Mouse (Mus musculus) heart, postnatal 0 days (tissue): ENCODE data around the gene Ush2a. TPM values are rescaled to one million over a fixed set of nuclear protein-coding genes. Genes with fewer than 3 reads are reported as not detected.

Experiments used
- ATAC-seq: fragments of 200-750 bp; cut with Nextera tagmentation; 2 replicates; pipeline ENCODE4 v1.8.0; 2017; ENCODE audit warnings: low read depth, moderate number of reproducible peaks, moderate library complexity; ENCODE audit not compliant: insufficient read depth
- DNase-seq: peaks from one replicate; pipeline ENCODE4 v3.0.0-alpha.2; 2016; ENCODE audit warnings: low spot score
- H3K27ac ChIP-seq: fragments of 300-500 bp; sonication (generic); 2 replicates; pipeline ENCODE4 v1.5.1; 2014; ENCODE audit warnings: low read depth, mild to moderate bottlenecking
- H3K27me3 ChIP-seq: fragments of 300-500 bp; sonication (generic); 2 replicates; pipeline ENCODE4 v1.6.1; 2014; ENCODE audit warnings: low read length, mixed read lengths; ENCODE audit not compliant: control insufficient read depth, insufficient read depth
- H3K36me3 ChIP-seq: fragments of 300-500 bp; sonication (generic); replicated peaks from 2 replicates; pipeline ENCODE4 v1.6.1; 2014; ENCODE audit warnings: low read length, mixed read lengths; ENCODE audit not compliant: control insufficient read depth, insufficient read depth
- H3K4me1 ChIP-seq: fragments of 300-500 bp; sonication (generic); 2 replicates; pipeline ENCODE4 v1.6.1; 2014; ENCODE audit warnings: antibody characterized with exemption; ENCODE audit not compliant: control insufficient read depth, insufficient read depth
- H3K4me2 ChIP-seq: fragments of 300-500 bp; sonication (generic); 2 replicates; pipeline ENCODE4 v1.6.1; 2014; ENCODE audit warnings: low read depth, mild to moderate bottlenecking, low read length, moderate library complexity
- H3K4me3 ChIP-seq: fragments of 300-500 bp; sonication (generic); 2 replicates; pipeline ENCODE4 v1.5.1; 2014; ENCODE audit warnings: low read depth, low read length
- H3K9ac ChIP-seq: fragments of 300-500 bp; sonication (generic); replicated peaks from 2 replicates; pipeline ENCODE4 v1.6.1; 2014; ENCODE audit warnings: low read depth, low read length, mixed read lengths
- H3K9me3 ChIP-seq: fragments of 300-500 bp; sonication (generic); replicated peaks from 2 replicates; pipeline ENCODE4 v1.6.1; 2016; ENCODE audit warnings: low read length; ENCODE audit not compliant: control insufficient read depth
- CTCF ChIP-seq: IDR thresholded peaks from 2 replicates; pipeline ENCODE4 v1.5.1; 2016; ENCODE audit warnings: antibody characterized with exemption, control low read depth, low read depth
- EP300 ChIP-seq: IDR thresholded peaks from 2 replicates; pipeline ENCODE4 v1.6.1; 2016; ENCODE audit warnings: antibody characterized with exemption, low read depth
- WGBS: fragments of 180-500 bp; shearing (Covaris S2); extraction: QIAGEN DNeasy Blood & Tissue Kit; methylation state at CpG from one replicate; pipeline ENCODE4 v1.1.7; 2014; 5-methylcytosine and 5-hydroxymethylcytosine counted together
- polyA plus RNA-seq: library from polyadenylated mRNA; unstranded; fragments of >200 nt; fragmentation: Nextera tagmentation; extraction: Ambion mirVana; gene quantifications from 2 replicates; pipeline ENCODE4 v1.2.1, GENCODE M21; 2015
- total RNA-seq: library from RNA; depleted of rRNA; stranded (reverse); fragments of >200 nt; gene quantifications from 2 replicates; pipeline ENCODE4 v1.2.3, GENCODE M21; 2014; ENCODE audit warnings: low replicate concordance

Gene Ush2a
- total and polyA plus RNA-seq, 2 experiments from 2014 or later, result 0.11 TPM; not detected in 1

GRCm38 (mm10) chr1:189006267-189006666 is 744.4 kb downstream of the Ush2a start:
- Histone ChIP-seq H3K4me3 (peak overlapping the region; percentile 97; the same call in 1 of the 2 replicates), H3K9me3 (no peaks in the 10 kb centered on the region), H3K4me2 (peak overlapping the region; percentile 100), H3K27ac (no peak overlapping the region), H3K4me1 (peaks cover 12% of the 10 kb centered on the region), H3K9ac (no peak overlapping the region), H3K36me3 (no peaks in the 10 kb centered on the region), H3K27me3 (no peaks in the 10 kb centered on the region)
- no peak for ATAC-seq
- TF ChIP-seq CTCF, result no peak
- TF ChIP-seq EP300, result no peak
- WGBS, result 54% methylated on average over 5 of the region's 5 CpGs
- no peak for DNase-seq

DNA sequence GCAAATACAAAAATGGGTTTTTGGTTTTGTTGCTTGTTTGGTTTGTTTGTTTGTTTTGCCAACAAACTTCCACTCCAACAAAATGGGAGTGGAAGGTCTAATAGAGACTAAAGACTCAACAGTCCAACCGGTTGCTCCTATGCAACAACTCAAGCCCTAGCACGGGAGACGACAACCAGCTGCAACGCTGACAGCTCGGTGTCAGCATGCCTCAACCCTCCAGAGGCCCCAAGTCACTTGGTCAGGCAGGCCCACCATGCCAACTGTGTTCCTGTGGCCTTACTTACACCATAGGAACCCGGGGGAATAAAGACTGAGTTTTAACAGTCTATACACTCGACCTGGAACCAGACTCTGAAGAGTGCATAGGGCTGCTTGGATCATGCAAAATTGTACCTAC is 745.0 kb downstream of the Ush2a start:
- 2% methylated on average over 7 of the region's 7 CpGs for whole genome bisulfite sequencing
- no peaks in the 10 kb centered on the region for H3K36me3 ChIP-seq
- peak overlapping the region; percentile 97 for H3K4me3 ChIP-seq
- TF ChIP-seq CTCF (no peak), EP300 (no peak)
- DNase-seq (no peak), ATAC-seq (peak; percentile 24)
- no peaks in the 10 kb centered on the region for H3K27me3 ChIP-seq
- H3K4me2 ChIP-seq, result peak overlapping the region; percentile 100
- no peak overlapping the region for H3K27ac ChIP-seq
- H3K9me3 ChIP-seq, result no peaks in the 10 kb centered on the region
- H3K4me1 ChIP-seq, result peaks cover 12% of the 10 kb centered on the region
- H3K9ac ChIP-seq, result peak overlapping the region; percentile 97

GRCm38 (mm10) chr1:189007239-189007979 is 745.6 kb downstream of the Ush2a start, which contains the start of gene Kctd3:
Gene Kctd3 (minus strand): TSS chr1:189007841.
- no peaks in the 10 kb centered on the region for H3K36me3 ChIP-seq
- WGBS, result under 1% methylated on average over 63 of the region's 74 CpGs
- peak within 1 kb of the TSS; percentile 62 for H3K27ac ChIP-seq
- H3K4me3 ChIP-seq, result peak within 1 kb of the TSS; percentile 97
- H3K4me1 ChIP-seq, result peaks cover 12% of the 10 kb centered on the region
- peak within 1 kb of the TSS; percentile 100 for H3K4me2 ChIP-seq
- no peaks in the 10 kb centered on the region for H3K9me3 ChIP-seq
- peak; percentile 92 for ATAC-seq
- TF ChIP-seq CTCF (no peak), EP300 (peak; percentile 53; the same call in 1 of the 2 replicates)
- H3K9ac ChIP-seq, result peak within 1 kb of the TSS; percentile 97
- peak; percentile 90 for DNase-seq
- no peaks in the 10 kb centered on the region for H3K27me3 ChIP-seq

- H3K4me2 ChIP-seq, result peak overlapping the region; percentile 100; the same call in 1 of the 2 replicates
- DNase-seq, result no peak
- H3K27me3 ChIP-seq, result no peaks in the 10 kb centered on the region
- H3K36me3 ChIP-seq, result no peaks in the 10 kb centered on the region
- TF ChIP-seq CTCF (no peak), EP300 (no peak)
- H3K9me3 ChIP-seq, result no peaks in the 10 kb centered on the region
- ATAC-seq, result no peak; the same call in 1 of the 2 replicates
- H3K4me3 ChIP-seq, result peak overlapping the region; percentile 97
- 0 out of 2 replicates have a peak overlapping the region, but pooled peaks have one; percentile 97 for H3K9ac ChIP-seq
- 43% methylated on average over 7 of the region's 7 CpGs for WGBS
- peaks cover 17% of the 10 kb centered on the region for H3K4me1 ChIP-seq
- no peak overlapping the region for H3K27ac ChIP-seq
Observed at GRCm38 (mm10) chr1:189007980-189008324, 746.1 kb downstream of the Ush2a start.

- H3K27me3 ChIP-seq, result peaks cover 4% of the 10 kb centered on the region; the same call in 1 of the 2 replicates
- no peaks in the 10 kb centered on the region for H3K36me3 ChIP-seq
- no peak overlapping the region for H3K4me2 ChIP-seq
- no peak overlapping the region for H3K9ac ChIP-seq
- no peak for TF ChIP-seq EP300
- TF ChIP-seq CTCF, result no peak
- WGBS, result 75% methylated on average over 4 of the region's 4 CpGs
- DNase-seq, result no peak
- H3K27ac ChIP-seq, result no peak overlapping the region
- H3K9me3 ChIP-seq, result no peaks in the 10 kb centered on the region
- H3K4me3 ChIP-seq, result no peak overlapping the region
- H3K4me1 ChIP-seq, result peaks cover 23% of the 10 kb centered on the region
- no peak for ATAC-seq
Observed at GRCm38 (mm10) chr1:189010671-189011070, 748.8 kb downstream of the Ush2a start.
